Mouse (Mus musculus) liver, embryonic 15.5 days (tissue): ENCODE measurements around the gene Sh3tc1. TPM values are rescaled to one million over a fixed set of nuclear protein-coding genes. Genes with fewer than 3 reads are reported as not detected.

Source experiments
- ATAC-seq: fragments of 200-750 bp; cut with Nextera tagmentation; 2 replicates; pipeline ENCODE4 v1.8.0; 2017; ENCODE audit warnings: moderate number of reproducible peaks, mild to moderate bottlenecking, moderate library complexity; ENCODE audit not compliant: insufficient read depth
- H3K27ac ChIP-seq: fragments of 300-500 bp; sonication (generic); replicated peaks from 2 replicates; pipeline ENCODE4 v1.5.1; 2015; ENCODE audit warnings: mild to moderate bottlenecking, inconsistent platforms
- H3K27me3 ChIP-seq: fragments of 300-500 bp; sonication (generic); 2 replicates; pipeline ENCODE4 v1.6.1; 2015; ENCODE audit warnings: mild to moderate bottlenecking, inconsistent platforms
- H3K36me3 ChIP-seq: fragments of 300-500 bp; sonication (generic); replicated peaks from 2 replicates; pipeline ENCODE4 v1.6.1; 2015; ENCODE audit warnings: moderate library complexity, mild to moderate bottlenecking, inconsistent platforms
- H3K4me1 ChIP-seq: fragments of 300-500 bp; sonication (generic); replicated peaks from 2 replicates; pipeline ENCODE4 v1.6.1; 2015; ENCODE audit warnings: inconsistent platforms
- H3K4me2 ChIP-seq: fragments of 300-500 bp; sonication (generic); 2 replicates; pipeline ENCODE4 v1.6.1; 2015; ENCODE audit warnings: moderate library complexity, mild to moderate bottlenecking, inconsistent platforms
- H3K4me3 ChIP-seq: fragments of 300-500 bp; sonication (generic); replicated peaks from 2 replicates; pipeline ENCODE4 v1.5.1; 2015; ENCODE audit warnings: mild to moderate bottlenecking, inconsistent platforms
- H3K9ac ChIP-seq: fragments of 300-500 bp; sonication (generic); 2 replicates; pipeline ENCODE4 v1.6.1; 2015; ENCODE audit warnings: moderate library complexity, mild to moderate bottlenecking, inconsistent platforms
- H3K9me3 ChIP-seq: fragments of 300-500 bp; sonication (generic); replicated peaks from 2 replicates; pipeline ENCODE4 v1.6.1; 2016; ENCODE audit warnings: inconsistent platforms
- WGBS: fragments of 180-500 bp; shearing (Covaris S2); methylation state at CpG from one replicate; pipeline ENCODE4 v1.1.7; 2015; ENCODE audit warnings: mixed read lengths; ENCODE audit not compliant: insufficient replicate concordance; 5-methylcytosine and 5-hydroxymethylcytosine counted together
- polyA plus RNA-seq: library from polyadenylated mRNA; unstranded; fragments of >200 nt; fragmentation: Nextera tagmentation; extraction: Ambion mirVana; gene quantifications from 2 replicates; pipeline ENCODE4 v1.2.1, GENCODE M21; 2015

Sh3tc1 gene
- polyA plus RNA-seq, 1 experiment from 2014 or later = 2.7 TPM

GRCm38 (mm10) chr5:35731006-35731405 lies 8.8 kb downstream of the Sh3tc1 start:
- 53% methylated on average over 4 of the region's 4 CpGs for WGBS
- 0 out of 2 replicates have a peak, but pooled peaks cover 2% of the 10 kb centered on the region for H3K27me3 ChIP-seq
- no peak overlapping the region for H3K9ac ChIP-seq
- no peak overlapping the region for H3K4me3 ChIP-seq
- no peak for ATAC-seq
- no peaks in the 10 kb centered on the region for H3K36me3 ChIP-seq
- H3K4me1 ChIP-seq = peaks cover 4% of the 10 kb centered on the region; the same call in 1 of the 2 replicates
- H3K9me3 ChIP-seq = no peaks in the 10 kb centered on the region
- H3K27ac ChIP-seq = no peak overlapping the region
- no peak overlapping the region for H3K4me2 ChIP-seq

- Histone ChIP-seq H3K4me2 (no peak overlapping the region), H3K4me1 (peaks cover 4% of the 10 kb centered on the region; the same call in 1 of the 2 replicates), H3K4me3 (no peak overlapping the region), H3K27me3 (0 out of 2 replicates have a peak, but pooled peaks cover 2% of the 10 kb centered on the region), H3K36me3 (no peaks in the 10 kb centered on the region), H3K27ac (no peak overlapping the region), H3K9me3 (no peaks in the 10 kb centered on the region), H3K9ac (no peak overlapping the region)
- 62% methylated on average over 1 of the region's 1 CpGs for WGBS
- no peak for ATAC-seq
Observed at GRCm38 (mm10) chr5:35730552-35730951, 9.2 kb downstream of the Sh3tc1 start.

- Histone ChIP-seq H3K27me3 (0 out of 2 replicates have a peak, but pooled peaks cover 2% of the 10 kb centered on the region), H3K9ac (no peak overlapping the region), H3K27ac (0 out of 2 replicates have a peak overlapping the region, but pooled peaks have one; percentile 73), H3K4me3 (no peak overlapping the region), H3K4me1 (peaks cover 4% of the 10 kb centered on the region; the same call in 1 of the 2 replicates), H3K4me2 (no peak overlapping the region), H3K9me3 (no peaks in the 10 kb centered on the region), H3K36me3 (no peaks in the 10 kb centered on the region)
- 52% methylated on average over 3 of the region's 3 CpGs for WGBS
- no peak for ATAC-seq
Observed at GRCm38 (mm10) chr5:35729844-35730243, 9.9 kb downstream of the Sh3tc1 start.

- WGBS = 5% methylated on average over 11 of the region's 11 CpGs
- Histone ChIP-seq H3K4me2 (peak overlapping the region; percentile 38), H3K27ac (peak overlapping the region; percentile 73), H3K36me3 (no peaks in the 10 kb centered on the region), H3K9me3 (no peaks in the 10 kb centered on the region), H3K9ac (no peak overlapping the region), H3K4me1 (peaks cover 4% of the 10 kb centered on the region; the same call in 1 of the 2 replicates), H3K4me3 (peak overlapping the region; percentile 40), H3K27me3 (0 out of 2 replicates have a peak, but pooled peaks cover under 1% of the 10 kb centered on the region)
- peak; percentile 70 for ATAC-seq
Observed at GRCm38 (mm10) chr5:35728957-35729460, 10.8 kb downstream of the Sh3tc1 start.

- ATAC-seq = peak; percentile 38; the same call in 1 of the 2 replicates
- peak overlapping the region; percentile 73 for H3K27ac ChIP-seq
- H3K9ac ChIP-seq = no peak overlapping the region
Observed at GRCm38 (mm10) chr5:35728344-35728956, 11.3 kb downstream of the Sh3tc1 start.

GRCm38 (mm10) chr5:35727447-35727846 lies 12.3 kb downstream of the Sh3tc1 start:
- WGBS = 74% methylated on average over 5 of the region's 5 CpGs
- H3K27me3 ChIP-seq = no peaks in the 10 kb centered on the region
- no peak for ATAC-seq
- no peaks in the 10 kb centered on the region for H3K36me3 ChIP-seq
- H3K4me3 ChIP-seq = no peak overlapping the region
- H3K4me2 ChIP-seq = peak overlapping the region; percentile 38
- no peaks in the 10 kb centered on the region for H3K9me3 ChIP-seq
- H3K4me1 ChIP-seq = peaks cover 8% of the 10 kb centered on the region
- H3K9ac ChIP-seq = no peak overlapping the region
- no peak overlapping the region for H3K27ac ChIP-seq

More at GRCm38 (mm10) chr5:35728344-35728956, 11.3 kb downstream of the Sh3tc1 start:
- WGBS = 36% methylated on average over 12 of the region's 12 CpGs
- Histone ChIP-seq H3K36me3 (no peaks in the 10 kb centered on the region), H3K4me1 (peaks cover 4% of the 10 kb centered on the region; the same call in 1 of the 2 replicates), H3K4me2 (peak overlapping the region; percentile 38), H3K27me3 (no peaks in the 10 kb centered on the region), H3K9me3 (no peaks in the 10 kb centered on the region), H3K4me3 (peak overlapping the region; percentile 40)

- no peak for ATAC-seq
- 44% methylated on average over 3 of the region's 3 CpGs for WGBS
Observed at GRCm38 (mm10) chr5:35725840-35726239, 13.9 kb downstream of the Sh3tc1 start.

GRCm38 (mm10) chr5:35723900-35724299 lies 15.9 kb downstream of the Sh3tc1 start:
- no peak overlapping the region for H3K4me3 ChIP-seq
- H3K9me3 ChIP-seq = no peaks in the 10 kb centered on the region
- H3K36me3 ChIP-seq = no peaks in the 10 kb centered on the region
- H3K27ac ChIP-seq = no peak overlapping the region
- H3K4me1 ChIP-seq = peaks cover 4% of the 10 kb centered on the region
- H3K27me3 ChIP-seq = no peaks in the 10 kb centered on the region
- no peak overlapping the region for H3K4me2 ChIP-seq
- 51% methylated on average over 5 of the region's 5 CpGs for WGBS
- H3K9ac ChIP-seq = no peak overlapping the region
- ATAC-seq = no peak

More at GRCm38 (mm10) chr5:35725840-35726239, 13.9 kb downstream of the Sh3tc1 start:
- H3K27ac ChIP-seq = no peak overlapping the region
- no peaks in the 10 kb centered on the region for H3K9me3 ChIP-seq
- H3K4me1 ChIP-seq = peaks cover 8% of the 10 kb centered on the region
- no peak overlapping the region for H3K4me2 ChIP-seq
- no peak overlapping the region for H3K9ac ChIP-seq
- H3K27me3 ChIP-seq = no peaks in the 10 kb centered on the region
- H3K4me3 ChIP-seq = no peak overlapping the region
- no peaks in the 10 kb centered on the region for H3K36me3 ChIP-seq

GRCm38 (mm10) chr5:35722654-35723053 lies 17.1 kb downstream of the Sh3tc1 start:
- Histone ChIP-seq H3K27ac (no peak overlapping the region), H3K4me1 (peaks cover 4% of the 10 kb centered on the region), H3K4me3 (no peak overlapping the region), H3K36me3 (no peaks in the 10 kb centered on the region), H3K9ac (no peak overlapping the region), H3K27me3 (no peaks in the 10 kb centered on the region), H3K9me3 (no peaks in the 10 kb centered on the region), H3K4me2 (no peak overlapping the region)
- WGBS = 15% methylated on average over 2 of the region's 2 CpGs
- peak; percentile 49; the same call in 1 of the 2 replicates for ATAC-seq

- 73% methylated on average over 2 of the region's 2 CpGs for WGBS
Observed at GRCm38 (mm10) chr5:35721933-35722332, 17.9 kb downstream of the Sh3tc1 start.

GRCm38 (mm10) chr5:35719880-35720279 lies 19.9 kb downstream of the Sh3tc1 start:
- H3K4me1 ChIP-seq = peaks cover 4% of the 10 kb centered on the region
- no peaks in the 10 kb centered on the region for H3K36me3 ChIP-seq
- no peak overlapping the region for H3K9ac ChIP-seq
- no peak for ATAC-seq
- no peaks in the 10 kb centered on the region for H3K27me3 ChIP-seq
- WGBS = 85% methylated on average over 1 of the region's 1 CpGs
- no peak overlapping the region for H3K27ac ChIP-seq
- H3K4me2 ChIP-seq = no peak overlapping the region
- H3K4me3 ChIP-seq = no peak overlapping the region
- no peaks in the 10 kb centered on the region for H3K9me3 ChIP-seq

More at GRCm38 (mm10) chr5:35721933-35722332, 17.9 kb downstream of the Sh3tc1 start:
- Histone ChIP-seq H3K27me3 (no peaks in the 10 kb centered on the region), H3K9me3 (no peaks in the 10 kb centered on the region), H3K36me3 (no peaks in the 10 kb centered on the region), H3K9ac (no peak overlapping the region), H3K27ac (no peak overlapping the region), H3K4me2 (no peak overlapping the region), H3K4me3 (no peak overlapping the region), H3K4me1 (peaks cover 4% of the 10 kb centered on the region)
- ATAC-seq = no peak
